Mouse (Mus musculus) layer of hippocampus, adult 8-10 months (tissue): ENCODE results near the gene Tpk1. TPM values are rescaled to one million over a fixed set of nuclear protein-coding genes. Genes with fewer than 3 reads are reported as not detected.
A peak's percentile ranks its signal among the peaks of the same experiment; 100 is the strongest.

Experiments used
- DNase-seq, 2 experiments: peaks; one replicate each; pipeline ENCODE4 v3.0.0; 2022; ENCODE audit warnings: low spot score in 2 of 2
- total RNA-seq, 4 experiments: library from RNA; stranded (reverse); gene quantifications; 2 replicates each; pipeline ENCODE4 v1.2.4; 2022

Tpk1 gene
- total RNA-seq, 4 experiments from 2014 or later: 2.1 to 10.6 (median 4.0) TPM

- DNase-seq: no peak
Observed at GRCm38 (mm10) chr6:43363291-43363820, 302.7 kb downstream of the Tpk1 start.

DNA sequence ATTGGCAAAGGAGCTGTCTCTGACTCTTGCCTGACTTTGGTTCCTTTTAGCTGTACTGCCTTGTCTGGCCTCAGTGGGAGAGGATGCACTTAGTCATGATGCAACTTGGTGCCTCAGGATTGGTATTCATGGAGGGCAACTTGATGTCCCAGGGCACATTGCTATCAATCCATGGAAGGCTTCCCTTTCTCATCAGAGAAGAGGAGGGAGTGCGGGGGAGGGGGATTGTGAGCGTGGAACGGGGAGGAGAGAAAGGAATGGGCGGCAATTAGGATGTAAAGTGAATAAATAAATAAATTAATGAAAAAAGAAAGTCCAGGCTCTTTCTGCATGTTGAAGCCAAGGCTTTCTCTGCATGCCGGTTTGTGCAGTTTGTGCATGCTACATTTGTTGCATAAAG is 304.8 kb downstream of the Tpk1 start:
- no peak for DNase-seq

GRCm38 (mm10) chr6:43360214-43360613 is 305.9 kb downstream of the Tpk1 start:
- DNase-seq: no peak

GRCm38 (mm10) chr6:43354562-43355241 is 311.4 kb downstream of the Tpk1 start:
- no peak for DNase-seq

- no peak for DNase-seq
Observed at GRCm38 (mm10) chr6:43353446-43353845, 312.6 kb downstream of the Tpk1 start.

- no peak for DNase-seq
Observed at GRCm38 (mm10) chr6:43349083-43349482, 317.0 kb downstream of the Tpk1 start.

- DNase-seq: no peak
Observed at GRCm38 (mm10) chr6:43347637-43348036, 318.4 kb downstream of the Tpk1 start.

- no peak for DNase-seq
Observed at GRCm38 (mm10) chr6:43343006-43343405, 323.1 kb downstream of the Tpk1 start.

- no peak for DNase-seq
Observed at GRCm38 (mm10) chr6:43342386-43342785, 323.7 kb downstream of the Tpk1 start.

DNA sequence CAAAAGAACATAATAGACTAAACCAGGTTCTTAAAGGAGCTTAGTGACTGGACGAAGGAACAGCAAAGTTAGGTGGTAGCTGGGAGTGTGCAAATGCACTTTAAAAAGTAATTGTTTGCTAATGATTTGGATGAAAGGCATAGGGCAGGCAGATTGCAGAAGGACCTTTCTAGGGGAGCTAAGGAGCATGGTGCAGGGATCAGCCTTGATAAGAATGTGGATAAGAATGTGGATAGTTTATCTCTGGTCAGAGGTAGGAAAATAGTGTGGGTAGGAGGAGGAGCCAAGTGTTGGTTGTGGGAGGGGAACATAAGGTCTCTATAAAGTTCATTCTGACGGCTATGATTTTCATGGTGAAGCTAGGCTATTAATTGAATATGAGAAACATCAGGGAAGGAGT is 327.3 kb downstream of the Tpk1 start:
- DNase-seq: no peak

GRCm38 (mm10) chr6:43337491-43337961 is 328.6 kb downstream of the Tpk1 start:
- DNase-seq: no peak

GRCm38 (mm10) chr6:43335619-43336234 is 330.4 kb downstream of the Tpk1 start:
- no peak for DNase-seq

- DNase-seq: no peak
Observed at GRCm38 (mm10) chr6:43333479-43333878, 332.6 kb downstream of the Tpk1 start.

- DNase-seq: peak in 1 of 2 experiments; percentile 1
Observed at GRCm38 (mm10) chr6:43312961-43313656, 353.0 kb downstream of the Tpk1 start.

GRCm38 (mm10) chr6:43312546-43312945 is 353.5 kb downstream of the Tpk1 start:
- no peak for DNase-seq

DNA sequence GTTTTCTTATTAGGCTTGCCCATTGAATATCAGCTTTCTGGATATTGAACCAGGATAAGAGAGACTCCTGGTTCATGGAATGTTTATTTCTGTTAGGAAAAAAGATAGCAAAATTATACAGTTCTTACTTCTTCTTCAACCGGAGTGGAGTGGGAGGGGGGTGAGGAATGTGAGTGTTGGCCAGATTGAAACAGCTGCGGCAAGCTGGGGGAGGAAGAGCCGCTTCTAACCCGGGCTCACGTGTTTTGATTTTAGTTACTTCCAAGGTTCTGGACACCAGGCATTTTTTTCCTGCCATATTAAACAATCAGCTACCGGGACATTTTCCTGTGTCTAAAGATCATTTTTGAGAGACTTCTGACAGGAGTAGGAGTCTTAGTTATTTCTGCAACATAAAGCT is 356.0 kb downstream of the Tpk1 start:
- no peak for DNase-seq

DNA sequence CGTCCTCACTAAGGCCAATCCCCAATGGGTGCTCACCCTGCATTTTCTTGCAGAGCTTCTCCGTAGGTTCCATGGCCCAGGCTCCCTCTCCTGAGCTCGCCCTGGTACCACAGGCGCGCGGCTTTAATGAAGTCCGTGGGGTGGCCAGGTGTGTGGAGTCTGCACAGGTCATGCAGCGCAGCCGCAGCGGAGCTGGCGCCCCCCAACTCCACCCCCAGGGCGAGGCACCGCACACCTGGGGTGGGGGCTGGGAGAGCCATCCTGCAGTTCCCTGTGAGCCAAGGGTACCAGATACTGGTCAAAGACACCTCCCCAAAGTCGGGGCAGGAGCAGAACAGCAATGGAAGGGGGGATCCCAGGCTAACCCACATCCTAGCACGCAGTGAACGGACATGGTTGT is 356.6 kb downstream of the Tpk1 start, which contains the start of gene Nobox:
TSS of gene Nobox (minus strand) at position 101 of the 400 bp plus-strand sequence.
- no peak for DNase-seq

DNA sequence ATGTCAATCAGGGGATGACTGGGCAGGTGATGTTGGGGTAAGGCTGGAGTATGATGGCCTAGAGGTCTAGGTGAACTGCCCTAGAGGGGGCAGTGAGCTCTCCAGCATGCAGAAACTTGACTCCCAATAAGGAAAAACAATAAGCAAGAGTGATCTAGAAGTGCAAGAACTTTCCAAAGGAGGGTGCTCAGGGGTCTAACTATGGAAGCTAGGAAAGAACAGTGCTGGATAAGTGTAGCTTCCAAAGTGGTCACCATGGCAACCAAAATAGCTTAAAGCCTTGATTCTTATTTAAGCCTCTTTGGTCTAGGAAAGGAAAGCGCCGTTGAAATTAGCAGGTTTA is 368.6 kb downstream of the Tpk1 start:
- DNase-seq: no peak

GRCm38 (mm10) chr6:43296798-43297507 is 369.1 kb downstream of the Tpk1 start:
- no peak for DNase-seq

- DNase-seq: no peak
Observed at GRCm38 (mm10) chr6:43295908-43296307, 370.2 kb downstream of the Tpk1 start.
